Mouse (Mus musculus) lung, postnatal 10 days (tissue): ENCODE measurements around the gene Wwp2.

Source experiments
- DNase-seq: peaks from one replicate; pipeline ENCODE4 v3.0.0; 2021

Wwp2 gene

DNA sequence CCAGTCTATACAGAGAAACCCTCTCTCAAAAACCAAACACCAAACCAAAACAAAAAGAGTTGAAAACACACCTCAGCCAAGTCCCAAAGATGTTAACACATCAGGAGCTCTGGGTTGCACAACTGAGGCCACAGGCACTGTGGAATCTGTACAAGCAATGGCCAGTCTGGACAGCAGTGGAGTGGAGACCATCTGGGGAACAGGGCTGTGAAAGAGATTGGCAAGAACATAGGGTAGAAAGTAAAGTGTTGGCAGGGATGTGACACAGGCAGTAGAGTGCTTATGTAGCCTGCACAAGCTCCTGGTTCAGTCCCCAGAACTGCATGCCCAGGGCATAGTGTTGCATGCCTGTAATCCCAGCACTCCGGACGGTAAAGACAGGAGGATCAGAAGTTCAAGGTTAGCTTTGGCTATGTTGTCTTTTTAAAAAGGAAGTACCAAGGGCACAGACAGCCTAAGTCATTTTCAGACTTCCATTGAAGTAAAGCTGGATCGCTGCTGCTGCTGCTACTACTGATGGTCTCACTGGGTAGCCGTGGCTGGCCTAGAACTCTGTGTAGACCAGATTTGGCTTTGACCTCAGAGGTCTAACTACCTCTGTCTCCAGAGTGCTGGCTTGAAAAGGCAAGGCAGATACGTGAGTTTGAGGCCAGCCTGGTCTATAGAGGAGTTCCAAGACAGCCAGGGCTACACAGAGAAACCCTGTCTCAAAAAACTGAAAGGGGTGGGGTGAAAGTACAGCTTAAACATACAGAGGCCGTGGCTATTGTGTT, 79.0 kb downstream of the Wwp2 start:
- peak; percentile 26 for DNase-seq

GRCm38 (mm10) chr8:107518726-107519125, 82.6 kb downstream of the Wwp2 start:
- DNase-seq, result no peak

DNA sequence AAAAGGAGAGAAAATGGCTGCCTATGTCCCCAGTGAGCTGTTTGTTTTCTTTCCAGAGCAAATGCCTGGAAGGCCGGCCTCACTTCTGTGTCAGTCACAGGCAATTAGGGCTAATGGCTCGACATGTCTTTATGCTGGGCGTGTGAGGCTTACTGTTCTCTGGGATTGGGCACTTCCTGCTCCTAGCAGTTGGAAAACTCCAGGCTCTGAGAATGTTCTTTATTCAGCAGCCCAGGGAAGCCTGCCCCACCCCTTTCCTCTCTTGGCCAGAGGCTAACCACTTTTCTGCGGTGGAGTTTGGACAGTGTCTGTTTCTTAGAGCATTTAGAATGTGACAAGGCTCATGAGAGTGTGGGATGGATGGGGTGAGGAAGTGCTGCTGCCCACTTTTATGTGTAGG, 83.7 kb downstream of the Wwp2 start:
- peak; percentile 80 for DNase-seq

DNA sequence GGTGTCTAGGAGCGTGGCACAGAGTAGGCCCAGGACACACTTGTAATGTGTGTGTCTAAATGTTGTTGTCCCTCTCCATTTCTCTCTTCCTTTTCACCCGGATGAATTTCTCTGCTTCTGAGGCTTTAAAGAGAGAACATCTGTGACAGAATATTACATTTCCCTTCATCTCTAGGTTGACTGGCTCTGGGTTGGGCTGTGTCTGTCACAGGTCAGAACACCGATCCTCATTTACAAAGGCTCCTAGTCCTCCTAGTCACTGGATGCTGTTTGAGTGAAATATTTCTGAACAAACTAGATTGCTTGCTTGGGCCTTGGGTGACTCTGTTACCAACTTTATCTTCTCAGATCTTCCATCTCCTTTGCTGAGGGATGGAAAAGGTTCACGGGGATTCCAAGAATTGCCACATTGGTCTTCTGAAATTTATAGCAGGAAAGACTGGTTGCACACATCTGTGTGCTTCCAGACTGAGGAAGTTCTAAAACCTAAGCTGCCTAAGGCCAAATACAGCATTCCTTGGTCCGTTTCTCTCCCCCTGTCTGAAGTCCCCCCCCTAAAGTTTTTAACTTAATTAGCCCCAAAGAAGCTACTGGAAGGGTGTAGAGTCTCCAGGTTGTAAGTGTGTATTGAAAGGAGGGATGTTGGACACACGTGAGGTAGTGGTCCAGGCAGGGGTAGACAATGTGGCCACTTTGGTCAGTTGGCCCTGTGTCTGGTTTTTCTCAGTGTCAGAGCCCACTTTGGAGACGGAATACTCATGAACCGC, 85.8 kb downstream of the Wwp2 start:
- no peak for DNase-seq

DNA sequence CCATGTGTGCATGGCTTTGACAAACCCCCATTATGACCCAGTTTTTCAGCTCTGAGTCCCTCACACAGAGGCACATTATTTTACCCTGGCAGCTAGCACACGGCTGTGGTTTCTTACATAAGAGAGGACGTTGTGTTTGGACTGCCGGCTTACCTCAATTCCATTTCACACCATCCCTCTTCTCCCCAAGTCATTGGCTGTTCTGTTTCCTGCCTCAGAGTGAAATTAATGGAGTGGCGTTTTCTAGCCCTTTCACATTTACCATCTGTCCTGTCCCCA, 86.3 kb downstream of the Wwp2 start:
- no peak for DNase-seq

DNA sequence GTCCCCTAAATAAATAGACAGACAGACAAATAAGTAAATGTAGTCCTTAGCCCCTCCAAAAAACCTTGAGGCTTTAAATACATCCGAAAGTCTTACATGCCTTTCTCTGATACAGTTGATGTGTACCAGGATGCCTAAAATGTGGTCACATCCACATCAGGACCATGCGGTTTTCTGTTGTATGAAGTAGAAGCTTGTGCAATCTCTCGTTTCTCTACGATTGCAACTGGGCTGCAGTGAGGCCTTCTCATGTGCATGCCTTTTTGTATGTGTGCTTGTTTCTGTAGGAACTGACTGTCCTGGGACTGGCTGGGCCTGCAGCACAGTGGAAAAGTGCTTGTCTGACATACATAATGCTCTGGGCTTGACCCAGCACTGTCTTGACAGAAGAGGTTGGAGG, 88.4 kb downstream of the Wwp2 start:
- DNase-seq, result no peak

DNA sequence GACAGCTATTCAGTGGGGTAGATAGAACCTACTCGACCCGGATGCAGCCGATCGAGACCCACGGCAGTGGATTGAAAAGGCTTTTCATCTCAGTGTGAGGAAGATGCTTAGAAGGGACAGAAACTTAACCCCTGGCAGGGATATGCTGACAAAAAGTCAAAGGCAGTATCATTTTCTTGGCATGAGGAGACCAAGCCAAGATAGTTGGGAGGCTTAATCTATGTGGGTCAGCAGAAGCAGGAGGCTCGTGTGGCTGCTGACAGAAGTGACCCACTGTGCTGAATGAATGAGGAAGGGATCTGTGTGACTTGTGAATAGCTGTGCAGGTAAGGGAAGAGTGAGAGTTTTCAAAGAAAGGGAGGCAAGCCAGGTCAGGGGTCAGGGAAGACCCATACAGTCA, 92.6 kb downstream of the Wwp2 start:
- DNase-seq, result no peak

GRCm38 (mm10) chr8:107537472-107537871, 101.3 kb downstream of the Wwp2 start:
- no peak for DNase-seq

DNA sequence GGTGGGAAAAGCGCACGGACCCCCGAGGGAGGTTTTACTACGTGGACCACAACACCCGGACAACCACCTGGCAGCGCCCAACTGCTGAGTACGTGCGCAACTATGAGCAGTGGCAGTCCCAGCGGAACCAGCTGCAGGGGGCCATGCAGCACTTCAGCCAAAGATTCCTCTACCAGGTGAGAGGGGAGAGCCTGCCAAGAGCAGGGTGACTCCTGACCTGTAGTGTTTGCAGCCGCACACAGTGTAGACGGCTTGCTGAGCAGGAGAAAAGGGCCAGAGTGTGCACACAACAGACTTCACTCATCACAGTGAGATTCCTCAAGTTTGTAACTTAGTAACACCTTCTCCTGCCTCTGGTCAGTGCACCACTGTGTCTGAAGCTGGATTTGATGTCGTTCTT, 104.5 kb downstream of the Wwp2 start:
- no peak for DNase-seq

DNA sequence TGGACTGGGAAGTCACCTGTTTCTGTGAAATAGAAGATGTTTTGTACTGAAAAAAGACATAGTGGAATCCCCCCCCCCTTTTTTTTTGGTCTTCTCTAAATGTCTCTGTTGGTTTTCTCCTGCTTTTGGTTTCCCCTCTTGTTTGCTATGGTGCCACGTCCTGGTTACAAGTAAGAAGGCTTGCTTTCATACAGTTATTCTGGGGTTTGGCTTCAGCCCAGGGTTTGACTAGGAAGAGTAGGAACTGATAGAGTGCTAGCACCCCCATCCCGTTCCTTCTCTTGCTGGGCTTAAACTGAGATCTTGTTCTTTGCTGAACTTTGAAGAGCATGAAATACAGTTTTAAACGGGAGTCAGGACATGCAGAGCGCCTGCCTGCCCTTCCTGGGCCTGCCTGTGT, 105.2 kb downstream of the Wwp2 start:
- no peak for DNase-seq

- no peak for DNase-seq
Observed at GRCm38 (mm10) chr8:107542151-107542550, 106.0 kb downstream of the Wwp2 start.

- no peak for DNase-seq
Observed at GRCm38 (mm10) chr8:107543714-107544113, 107.5 kb downstream of the Wwp2 start.

DNA sequence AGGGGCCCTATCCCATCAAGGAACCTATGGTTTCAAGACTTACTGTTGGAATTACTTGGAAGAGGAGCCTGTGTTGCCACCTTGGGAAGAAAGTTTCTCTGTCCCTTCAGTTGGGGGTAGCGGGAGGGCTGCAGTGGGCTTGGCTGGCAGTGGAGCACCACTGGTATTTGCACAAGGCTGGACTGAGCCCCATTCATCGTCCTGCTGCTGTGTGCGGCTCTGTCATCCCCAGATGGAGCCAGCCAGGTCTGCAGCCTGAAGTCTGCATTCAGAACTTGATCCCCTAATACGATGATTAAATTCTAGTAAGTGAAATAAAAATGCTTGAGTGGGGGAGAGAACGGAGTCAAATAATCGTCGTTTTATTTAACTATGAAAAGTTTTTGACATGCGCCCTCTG, 108.0 kb downstream of the Wwp2 start:
- DNase-seq, result no peak

DNA sequence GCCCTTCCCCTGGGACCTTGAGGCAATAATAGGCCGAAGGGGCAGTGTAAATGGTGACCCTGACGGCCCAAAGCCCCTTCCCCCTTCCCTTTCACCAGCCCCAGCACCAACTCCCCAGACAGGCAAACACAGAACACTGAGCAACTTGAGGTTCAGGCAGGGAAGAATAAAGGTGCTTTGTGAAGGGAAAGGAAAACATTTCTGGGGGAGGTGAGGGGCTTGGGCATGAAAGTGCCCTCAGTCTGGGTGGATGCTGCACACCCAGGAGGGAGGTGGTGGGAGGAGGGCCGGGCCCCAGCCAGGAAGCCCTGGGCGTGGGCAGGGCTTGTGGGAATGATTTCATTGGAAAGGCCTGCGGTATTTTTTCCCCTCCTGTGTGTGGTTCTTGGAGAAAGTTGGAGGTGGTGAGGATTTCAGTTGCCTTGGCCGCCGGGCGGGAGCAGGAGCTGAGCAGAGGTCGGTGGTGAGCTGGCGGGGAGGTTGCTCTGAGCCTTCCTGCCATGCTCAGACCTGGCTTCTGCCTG, 108.5 kb downstream of the Wwp2 start:
- DNase-seq, result peak; percentile 28

GRCm38 (mm10) chr8:107545621-107546152, 109.5 kb downstream of the Wwp2 start:
- DNase-seq, result no peak

- DNase-seq, result no peak
Observed at GRCm38 (mm10) chr8:107546154-107546553, 110.0 kb downstream of the Wwp2 start.

GRCm38 (mm10) chr8:107546817-107547216, 110.7 kb downstream of the Wwp2 start:
- DNase-seq, result no peak

DNA sequence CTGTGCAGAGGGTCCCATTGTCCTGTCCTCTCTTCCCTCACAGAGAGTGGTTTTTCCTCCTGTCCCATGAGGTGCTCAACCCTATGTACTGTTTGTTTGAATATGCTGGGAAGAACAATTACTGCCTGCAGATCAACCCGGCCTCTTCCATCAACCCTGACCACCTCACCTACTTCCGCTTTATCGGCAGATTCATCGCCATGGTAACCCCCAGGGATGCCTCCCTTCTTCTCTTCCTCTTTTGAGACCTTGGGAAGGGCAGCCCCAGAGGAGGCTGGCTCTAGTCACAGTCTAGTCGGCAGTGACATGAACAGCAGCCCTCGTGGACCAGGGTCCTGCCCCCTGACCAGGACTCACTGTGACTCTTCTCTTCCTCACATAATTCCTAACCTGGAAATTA, 116.1 kb downstream of the Wwp2 start:
- DNase-seq, result no peak

GRCm38 (mm10) chr8:107555231-107555630, 119.1 kb downstream of the Wwp2 start:
- no peak for DNase-seq

GRCm38 (mm10) chr8:107556511-107556936, 120.4 kb downstream of the Wwp2 start:
- DNase-seq, result no peak

- DNase-seq, result no peak
Observed at GRCm38 (mm10) chr8:107560820-107561536, 124.8 kb downstream of the Wwp2 start.

DNA sequence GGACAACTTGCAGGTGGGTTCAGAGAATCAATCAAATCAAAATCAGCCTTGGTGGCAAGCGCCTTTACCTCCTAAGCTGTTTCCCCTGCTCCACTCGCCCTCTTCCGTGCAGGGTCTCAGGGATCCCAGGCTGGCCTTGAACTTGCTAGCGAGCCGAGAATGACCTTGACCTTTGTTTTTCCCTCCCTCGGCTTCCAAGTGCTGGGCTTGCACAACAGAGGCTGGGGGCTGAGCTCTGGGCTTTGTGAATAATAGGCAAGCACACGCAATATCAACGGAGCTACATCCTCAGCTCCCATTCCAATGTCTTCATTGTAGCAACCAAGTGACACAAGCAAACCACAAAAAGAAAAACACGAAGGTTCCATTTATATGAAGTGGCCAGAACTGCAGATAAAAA, 126.0 kb downstream of the Wwp2 start:
- no peak for DNase-seq

DNA sequence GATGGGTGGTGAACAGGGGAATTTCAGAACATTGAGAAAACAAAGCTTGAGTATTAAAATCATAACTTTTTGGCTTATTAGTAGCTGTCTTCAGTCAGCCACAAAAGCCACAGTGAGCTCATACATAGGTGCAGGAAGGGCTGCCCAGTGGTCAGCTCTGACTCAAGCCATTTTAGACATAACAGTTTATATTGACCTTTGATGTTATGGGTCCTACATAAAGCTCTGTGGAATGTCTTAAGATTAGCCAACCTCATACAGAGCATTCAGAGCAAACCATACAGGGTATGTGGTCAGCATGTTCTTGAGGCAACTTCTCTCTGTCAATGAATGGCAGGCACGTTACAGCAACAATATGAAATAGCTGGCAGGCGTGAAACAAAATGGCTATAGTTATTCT, 134.9 kb downstream of the Wwp2 start:
- DNase-seq, result no peak
